Mouse (Mus musculus): Measurements from ENCODE around the gene Klk8.

- TF ChIP-seq CTCF (IDR thresholded peaks at IDR 0.05; ENCODE audit: borderline replicate concordance, extremely low read depth, insufficient read depth, insufficient read length) = 0 out of 2 replicates have a peak, but pooled peaks have one; percentile 11
- TF ChIP-seq POLR2A (IDR thresholded peaks at IDR 0.05; ENCODE audit: borderline replicate concordance, extremely low read depth, insufficient read depth, insufficient read length, poor library complexity, severe bottlenecking) = no peak
Observed at GRCm38 (mm10) chr7:43785286-43785685, 12.1 kb upstream of the Klk8 start.

Data from brain, embryonic 14.5 days (tissue).